Mouse (Mus musculus): Measurements from ENCODE around the gene Sgta. TPM values are rescaled to one million over a fixed set of nuclear protein-coding genes. Genes with fewer than 3 reads are reported as not detected.

The Sgta gene
- total RNA-seq, 1 experiment from 2014 or later = 59.2 TPM

- ATAC-seq (ENCODE audit: extremely low read depth, insufficient number of reproducible peaks, low FRiP score, poor library complexity, severe bottlenecking) = no peak
Measured at GRCm38 (mm10) chr10:80998021-80998420, 62.0 kb downstream of the Sgta start.

GRCm38 (mm10) chr10:80997332-80997731 lies 62.6 kb downstream of the Sgta start:
- ATAC-seq (ENCODE audit: extremely low read depth, insufficient number of reproducible peaks, low FRiP score, poor library complexity, severe bottlenecking) = no peak

GRCm38 (mm10) chr10:80996501-80996900 lies 63.5 kb downstream of the Sgta start:
- no peak for ATAC-seq (ENCODE audit: extremely low read depth, insufficient number of reproducible peaks, low FRiP score, poor library complexity, severe bottlenecking)

GRCm38 (mm10) chr10:80995091-80995632 lies 64.8 kb downstream of the Sgta start:
- peak; percentile 64 for ATAC-seq (ENCODE audit: extremely low read depth, insufficient number of reproducible peaks, low FRiP score, poor library complexity, severe bottlenecking)

- no peak for ATAC-seq (ENCODE audit: extremely low read depth, insufficient number of reproducible peaks, low FRiP score, poor library complexity, severe bottlenecking)
Measured at GRCm38 (mm10) chr10:80994621-80995020, 65.4 kb downstream of the Sgta start.

Other genes starting within 250 kb of the Sgta start
- not detected in 2 replicates for gene Jsrp1, start 246.7 kb downstream of the Sgta start, total RNA-seq (2017)
- gene Oaz1, start 233.5 kb downstream of the Sgta start, total RNA-seq (2017) = 227 and 271 TPM in 2 replicates
- gene Lingo3, start 216.1 kb downstream of the Sgta start, total RNA-seq (2017) = not detected in 2 replicates
- 50.7 and 60.8 TPM in 2 replicates for gene Lsm7, start 205.0 kb downstream of the Sgta start, total RNA-seq (2017)
- 13.3 and 20.7 TPM in 2 replicates for gene Sppl2b, start 204.9 kb downstream of the Sgta start, total RNA-seq (2017)
- not detected in 2 replicates for gene Tmprss9, start 188.3 kb downstream of the Sgta start, total RNA-seq (2017)
- gene Timm13, start 159.2 kb downstream of the Sgta start, total RNA-seq (2017) = 15.1 and 23.1 TPM in 2 replicates
- gene Lmnb2, start 141.9 kb downstream of the Sgta start, total RNA-seq (2017) = 8.0 and 11.8 TPM in 2 replicates
- gene Gadd45b, start 130.1 kb downstream of the Sgta start, total RNA-seq (2017) = 59.9 and 63.2 TPM in 2 replicates
- not detected in 2 replicates for gene Gng7, start 45.2 kb downstream of the Sgta start, total RNA-seq (2017)
- not detected in 2 replicates for gene Diras1, start 34.5 kb downstream of the Sgta start, total RNA-seq (2017)
- gene Slc39a3, start 22.8 kb downstream of the Sgta start, total RNA-seq (2017) = 8.6 and 19.5 TPM in 2 replicates
- 1.5 and 4.5 TPM in 2 replicates for gene Thop1, start 9.9 kb upstream of the Sgta start, total RNA-seq (2017)
- gene Creb3l3, start 38.7 kb upstream of the Sgta start, total RNA-seq (2017) = 0.23 TPM in 1 of 2 replicates, not detected in the other
- gene Map2k2, start 45.7 kb upstream of the Sgta start, total RNA-seq (2017) = 91.5 and 96.6 TPM in 2 replicates
- gene Zbtb7a, start 75.0 kb upstream of the Sgta start, total RNA-seq (2017) = 28.7 and 31.1 TPM in 2 replicates
- gene Pias4, start 107.7 kb upstream of the Sgta start, total RNA-seq (2017) = 34.5 and 40.5 TPM in 2 replicates
- 1,126 and 1,171 TPM in 2 replicates for gene Eef2, start 116.5 kb upstream of the Sgta start, total RNA-seq (2017)
- 47.3 and 52.0 TPM in 2 replicates for gene Dapk3, start 122.8 kb upstream of the Sgta start, total RNA-seq (2017)
- gene 4930442H23Rik, start 123.7 kb upstream of the Sgta start, total RNA-seq (2017) = not detected in 2 replicates
- not detected in 2 replicates for gene Nmrk2, start 141.9 kb upstream of the Sgta start, total RNA-seq (2017)
- not detected in 2 replicates for gene Atcay, start 170.7 kb upstream of the Sgta start, total RNA-seq (2017)
- 1.5 and 1.6 TPM in 2 replicates for gene Zfr2, start 173.0 kb upstream of the Sgta start, total RNA-seq (2017)
- 9.1 and 12.3 TPM in 2 replicates for gene Matk, start 192.8 kb upstream of the Sgta start, total RNA-seq (2017)
- gene Mrpl54, start 206.8 kb upstream of the Sgta start, total RNA-seq (2017) = 52.4 and 76.6 TPM in 2 replicates
- 16.6 and 24.0 TPM in 2 replicates for gene Apba3, start 206.8 kb upstream of the Sgta start, total RNA-seq (2017)
- 7.2 and 13.1 TPM in 2 replicates for gene Tjp3, start 231.4 kb upstream of the Sgta start, total RNA-seq (2017)
- gene Pip5k1c, start 232.8 kb upstream of the Sgta start, total RNA-seq (2017) = 98.0 and 112 TPM in 2 replicates

All from neutrophil, adult 5-6 weeks (primary cell).